Mouse (Mus musculus) heart, embryonic 16.5 days (tissue): ENCODE data around the gene Zfp874a. TPM values are rescaled to one million over a fixed set of nuclear protein-coding genes. Genes with fewer than 3 reads are reported as not detected.

Experiments used
- ATAC-seq: fragments of 200-750 bp; cut with Nextera tagmentation; replicated peaks from 2 replicates; pipeline ENCODE4 v1.8.0; 2017; ENCODE audit warnings: moderate number of reproducible peaks; ENCODE audit not compliant: insufficient read depth, low FRiP score; ENCODE audit errors: extremely low read depth
- H3K27ac ChIP-seq: fragments of 300-500 bp; sonication (generic); 2 replicates; pipeline ENCODE4 v1.5.1; 2014; ENCODE audit warnings: mild to moderate bottlenecking, low read length, control low read depth, moderate library complexity
- H3K27me3 ChIP-seq: fragments of 300-500 bp; sonication (generic); 2 replicates; pipeline ENCODE4 v1.6.1; 2014; ENCODE audit warnings: low read length, mixed read lengths; ENCODE audit not compliant: control insufficient read depth, insufficient read depth
- H3K36me3 ChIP-seq: fragments of 300-500 bp; sonication (generic); 2 replicates; pipeline ENCODE4 v1.6.1; 2014; ENCODE audit not compliant: control insufficient read depth, insufficient read depth
- H3K4me1 ChIP-seq: fragments of 300-500 bp; sonication (generic); 2 replicates; pipeline ENCODE4 v1.6.1; 2014; ENCODE audit warnings: low read length, mixed read lengths; ENCODE audit not compliant: control insufficient read depth, insufficient read depth
- H3K4me2 ChIP-seq: fragments of 300-500 bp; sonication (generic); 2 replicates; pipeline ENCODE4 v1.6.1; 2014; ENCODE audit warnings: low read depth, mild to moderate bottlenecking, control low read depth, low read length
- H3K4me3 ChIP-seq: fragments of 300-500 bp; sonication (generic); 2 replicates; pipeline ENCODE4 v1.5.1; 2014; ENCODE audit warnings: mild to moderate bottlenecking, control low read depth, low read length
- H3K9ac ChIP-seq: fragments of 300-500 bp; sonication (generic); 2 replicates; pipeline ENCODE4 v1.6.1; 2014; ENCODE audit warnings: low read length, control low read depth
- H3K9me3 ChIP-seq: fragments of 300-500 bp; sonication (generic); replicated peaks from 2 replicates; pipeline ENCODE4 v1.6.1; 2016; ENCODE audit warnings: low read length; ENCODE audit not compliant: control insufficient read depth
- WGBS: fragments of 180-500 bp; shearing (Covaris S2); extraction: QIAGEN DNeasy Blood & Tissue Kit; methylation state at CpG from one replicate; pipeline ENCODE4 v1.1.7; 2014; 5-methylcytosine and 5-hydroxymethylcytosine counted together
- polyA plus RNA-seq: library from polyadenylated mRNA; unstranded; fragments of >200 nt; fragmentation: Nextera tagmentation; extraction: Ambion mirVana; gene quantifications from 2 replicates; pipeline ENCODE4 v1.2.1, GENCODE M21; 2015

The Zfp874a gene
- 5.5 and 6.0 TPM in 2 replicates for polyA plus RNA-seq

DNA sequence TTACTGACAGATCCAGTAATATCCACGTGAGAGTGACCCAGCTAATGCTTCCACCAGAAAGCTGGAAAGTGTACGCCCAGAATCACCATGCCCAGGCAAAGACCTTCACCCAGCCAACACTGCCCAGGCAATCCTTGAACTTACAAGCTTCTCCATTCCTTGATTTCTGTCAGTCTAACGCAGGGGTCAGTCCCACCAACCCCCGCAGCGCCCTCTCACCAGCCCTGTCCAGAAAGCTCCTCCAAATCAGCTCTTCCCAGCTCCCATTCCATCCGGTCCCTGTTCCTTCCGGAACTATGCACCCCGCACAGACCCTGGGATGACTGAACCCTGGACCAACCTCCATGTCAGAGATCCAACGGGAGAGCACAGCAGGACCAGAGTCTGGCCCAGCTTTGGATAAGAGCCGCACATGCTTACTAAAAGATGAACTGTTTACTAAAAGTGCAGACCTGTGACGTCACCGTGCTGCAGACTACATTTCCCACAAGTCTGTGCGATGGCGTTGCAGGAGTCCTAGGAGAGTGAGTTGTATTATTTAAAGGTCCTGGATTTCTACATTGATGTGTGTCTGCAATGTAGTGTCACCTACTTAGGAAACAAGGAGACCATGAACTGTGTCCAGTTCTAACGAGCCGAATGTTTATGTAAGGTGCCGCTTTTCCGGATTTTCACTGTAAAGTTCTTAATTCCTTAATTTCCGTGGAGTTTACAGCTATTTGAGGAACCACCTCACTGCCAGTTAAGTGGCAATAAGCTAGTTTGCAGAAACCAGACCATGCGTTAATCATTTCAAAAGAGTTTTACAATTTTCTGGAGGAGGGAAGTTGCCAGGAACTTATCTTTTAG is at the start of gene Zfp874a:
TSS of gene Zfp874a (minus strand) at position 453 of the 849 bp plus-strand sequence.
- ATAC-seq = peak; percentile 96
- WGBS = 1% methylated on average over 20 of the region's 20 CpGs

DNA sequence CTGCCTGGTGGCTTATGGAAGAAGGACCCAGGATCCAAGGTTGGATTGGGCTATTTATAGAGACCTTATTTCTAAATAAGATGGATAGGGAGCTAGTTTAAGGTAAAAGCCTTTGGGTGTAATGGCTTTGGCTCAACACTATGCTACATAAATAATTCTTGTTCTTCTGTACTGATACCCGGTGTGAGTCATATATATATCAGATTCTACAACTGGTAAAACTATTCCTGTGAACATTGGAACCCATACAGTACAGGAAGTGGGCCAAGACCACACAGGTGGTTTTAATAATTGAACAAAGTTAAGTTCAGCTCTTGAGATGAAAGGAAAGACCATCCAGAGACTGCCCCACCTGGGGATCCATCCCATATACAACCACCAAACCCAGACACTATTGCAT is 49.5 kb upstream of the Zfp874a start:
- ATAC-seq = no peak
- Histone ChIP-seq H3K36me3 (peaks cover 2% of the 10 kb centered on the region; the same call in 1 of the 2 replicates), H3K9ac (no peak overlapping the region), H3K4me3 (no peak overlapping the region), H3K27me3 (no peaks in the 10 kb centered on the region), H3K4me1 (peaks cover 7% of the 10 kb centered on the region), H3K4me2 (peak overlapping the region; percentile 91; the same call in 1 of the 2 replicates), H3K9me3 (0 out of 2 replicates have a peak, but pooled peaks cover 1% of the 10 kb centered on the region), H3K27ac (no peak overlapping the region)
- WGBS = 82% methylated on average over 1 of the region's 1 CpGs

More for the DNA sequence above, at the start of gene Zfp874a:
- Histone ChIP-seq H3K27me3 (no peaks in the 10 kb centered on the region), H3K9me3 (no peaks in the 10 kb centered on the region), H3K27ac (peak within 1 kb of the TSS; percentile 66), H3K36me3 (peaks cover 8% of the 10 kb centered on the region), H3K4me1 (peaks cover 3% of the 10 kb centered on the region; the same call in 1 of the 2 replicates), H3K9ac (peak within 1 kb of the TSS; percentile 84), H3K4me3 (peak within 1 kb of the TSS; percentile 71), H3K4me2 (peak within 1 kb of the TSS; percentile 85)

DNA sequence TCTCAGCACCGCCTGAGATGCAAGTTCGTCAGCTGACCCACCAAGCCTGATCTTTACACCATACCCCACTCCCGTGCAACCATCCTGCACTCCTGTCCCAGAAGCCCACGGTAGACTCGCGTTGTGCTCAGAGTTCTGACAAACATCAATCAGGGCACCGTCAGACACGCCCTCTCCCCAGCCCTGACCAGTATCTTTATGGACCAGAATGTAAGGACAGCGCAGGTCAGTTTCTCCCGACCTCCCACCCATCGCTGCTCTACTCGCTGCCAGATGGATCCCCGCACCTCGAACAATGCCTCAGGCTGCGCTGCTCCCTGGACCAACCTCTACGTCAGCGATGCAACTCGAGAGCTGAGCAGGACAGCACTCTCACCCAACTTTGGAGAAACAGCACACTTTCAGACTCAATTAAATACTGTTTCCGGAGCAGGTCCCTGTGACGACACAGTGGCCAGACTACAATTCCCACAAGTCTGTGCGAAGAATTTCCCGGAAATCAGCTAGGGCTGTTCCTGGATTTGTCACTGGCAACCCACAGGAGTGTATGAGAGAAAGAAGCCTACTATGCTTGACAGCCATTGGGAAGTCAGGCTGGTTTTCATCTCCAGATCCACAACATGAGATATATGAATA is 48.8 kb upstream of the Zfp874a start, which contains the start of gene Zfp58:
TSS of gene Zfp58 (minus strand) at position 472 of the 636 bp plus-strand sequence.
- no peaks in the 10 kb centered on the region for H3K27me3 ChIP-seq
- peak within 1 kb of the TSS; percentile 97 for H3K4me3 ChIP-seq
- peak within 1 kb of the TSS; percentile 91 for H3K4me2 ChIP-seq
- WGBS = under 1% methylated on average over 22 of the region's 22 CpGs
- peak within 1 kb of the TSS; percentile 90 for H3K9ac ChIP-seq
- H3K27ac ChIP-seq = peak within 1 kb of the TSS; percentile 40
- H3K9me3 ChIP-seq = 0 out of 2 replicates have a peak, but pooled peaks cover 3% of the 10 kb centered on the region
- peak; percentile 97 for ATAC-seq
- H3K4me1 ChIP-seq = peaks cover 7% of the 10 kb centered on the region
- H3K36me3 ChIP-seq = peaks cover 5% of the 10 kb centered on the region

DNA sequence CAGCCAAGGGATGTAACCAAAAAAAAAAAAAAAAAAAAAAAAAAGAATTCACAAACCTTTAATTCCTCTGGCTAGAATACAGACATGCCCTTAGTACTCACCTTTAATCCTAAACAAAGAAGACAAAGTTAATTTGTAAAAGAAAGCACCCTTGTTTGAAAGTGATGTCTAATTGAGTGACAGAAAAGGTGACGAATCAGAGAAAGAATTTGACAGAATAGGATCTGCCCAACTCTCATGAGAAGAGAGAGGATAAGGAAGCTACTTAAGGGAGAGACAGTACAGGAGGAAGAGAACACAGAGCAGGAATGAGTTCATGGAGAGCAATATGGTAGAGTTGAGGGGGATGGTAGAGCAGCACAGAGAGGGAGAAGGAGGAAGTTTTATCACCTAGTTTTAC is 44.2 kb upstream of the Zfp874a start:
- WGBS = 93% methylated on average over 1 of the region's 1 CpGs
- ATAC-seq = no peak
- peaks cover 45% of the 10 kb centered on the region for H3K36me3 ChIP-seq
- H3K4me2 ChIP-seq = no peak overlapping the region
- H3K4me1 ChIP-seq = peaks cover 7% of the 10 kb centered on the region
- no peak overlapping the region for H3K4me3 ChIP-seq
- H3K9ac ChIP-seq = no peak overlapping the region
- peaks cover 22% of the 10 kb centered on the region for H3K9me3 ChIP-seq
- no peak overlapping the region for H3K27ac ChIP-seq
- no peaks in the 10 kb centered on the region for H3K27me3 ChIP-seq

DNA sequence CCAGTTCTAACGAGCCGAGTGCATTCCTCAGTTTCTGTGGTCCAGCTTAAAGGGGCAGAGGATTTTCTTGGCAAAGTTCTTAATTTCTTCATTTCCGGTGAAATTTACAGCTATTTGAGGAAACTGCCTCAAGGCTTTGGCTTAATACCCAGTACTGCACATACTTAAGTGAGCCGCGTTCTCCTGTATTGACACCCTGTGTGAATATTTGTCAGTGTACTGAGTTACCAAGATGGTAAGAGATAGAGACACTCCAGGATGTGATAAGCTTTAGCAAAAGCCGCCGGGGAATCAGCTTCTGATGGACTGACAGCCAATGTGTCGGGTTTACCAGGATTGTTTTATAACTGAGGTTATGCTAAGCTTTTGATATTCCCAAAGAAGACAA is 33.0 kb upstream of the Zfp874a start:
- 16% methylated on average over 8 of the region's 8 CpGs for WGBS
- Histone ChIP-seq H3K27me3 (no peaks in the 10 kb centered on the region), H3K4me2 (peak overlapping the region; percentile 67), H3K9me3 (no peaks in the 10 kb centered on the region), H3K9ac (peak overlapping the region; percentile 72), H3K4me1 (peaks cover 6% of the 10 kb centered on the region), H3K4me3 (peak overlapping the region; percentile 69), H3K36me3 (peaks cover 3% of the 10 kb centered on the region; the same call in 1 of the 2 replicates), H3K27ac (peak overlapping the region; percentile 15)
- ATAC-seq = peak; percentile 28; the same call in 1 of the 2 replicates

GRCm38 (mm10) chr13:67483625-67484423 is 32.4 kb upstream of the Zfp874a start, which contains the start of gene Zfp874b:
Gene Zfp874b, minus strand, starts transcription at chr13:67484258.
- Histone ChIP-seq H3K4me2 (peak within 1 kb of the TSS; percentile 67), H3K27ac (peak within 1 kb of the TSS; percentile 15), H3K4me3 (peak within 1 kb of the TSS; percentile 69), H3K9ac (peak within 1 kb of the TSS; percentile 72), H3K36me3 (peaks cover 3% of the 10 kb centered on the region; the same call in 1 of the 2 replicates), H3K4me1 (peaks cover 6% of the 10 kb centered on the region), H3K27me3 (no peaks in the 10 kb centered on the region), H3K9me3 (no peaks in the 10 kb centered on the region)
- WGBS = 4% methylated on average over 20 of the region's 20 CpGs
- peak; percentile 92 for ATAC-seq

DNA sequence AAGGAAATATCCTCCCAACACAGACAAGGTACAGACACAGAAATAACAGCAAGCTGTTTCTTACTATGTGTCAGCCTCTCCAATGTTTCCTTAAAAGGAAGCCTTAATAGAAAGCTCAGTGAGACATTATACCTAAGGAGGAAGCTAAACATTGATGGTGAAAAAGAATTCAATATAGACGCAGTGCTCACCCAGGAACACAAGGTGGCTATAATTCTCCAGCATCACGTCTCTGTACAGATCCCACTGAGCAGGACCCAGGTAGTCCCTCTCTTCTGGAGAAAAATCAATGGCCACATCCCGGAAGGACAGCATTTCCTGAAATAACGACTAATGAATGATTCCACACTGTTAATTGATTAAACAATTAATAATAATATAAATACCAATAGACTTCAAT is 30.1 kb upstream of the Zfp874a start:
- Histone ChIP-seq H3K9me3 (no peaks in the 10 kb centered on the region), H3K4me2 (no peak overlapping the region), H3K9ac (no peak overlapping the region), H3K36me3 (0 out of 2 replicates have a peak, but pooled peaks cover 2% of the 10 kb centered on the region), H3K27ac (no peak overlapping the region), H3K27me3 (no peaks in the 10 kb centered on the region), H3K4me1 (peaks cover 6% of the 10 kb centered on the region), H3K4me3 (no peak overlapping the region)
- ATAC-seq = no peak
- WGBS = 69% methylated on average over 4 of the region's 4 CpGs

DNA sequence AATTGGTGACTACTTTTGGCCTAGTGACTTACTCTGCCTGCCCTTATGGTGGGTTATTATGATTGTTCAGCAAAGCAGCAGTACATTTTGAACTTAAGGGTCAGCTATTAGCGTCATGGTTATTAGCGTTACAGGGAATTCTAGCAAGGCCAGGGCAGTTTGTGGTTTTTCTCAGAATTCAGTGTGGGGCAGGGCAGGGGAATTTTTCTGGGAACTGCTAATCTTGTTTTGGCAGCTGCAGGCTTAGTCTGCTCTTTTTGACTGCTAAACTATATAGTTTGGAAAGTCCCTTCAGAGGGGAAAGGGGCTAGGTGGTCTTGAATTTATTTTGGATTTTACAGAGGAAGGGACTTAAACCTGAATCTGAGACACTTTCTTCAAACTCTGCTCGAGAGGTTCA is 17.9 kb upstream of the Zfp874a start:
- no peak for ATAC-seq
- 86% methylated on average over 3 of the region's 3 CpGs for WGBS

More for the DNA sequence above, 17.9 kb upstream of the Zfp874a start:
- peaks cover 21% of the 10 kb centered on the region for H3K36me3 ChIP-seq
- H3K4me2 ChIP-seq = no peak overlapping the region
- H3K4me3 ChIP-seq = no peak overlapping the region
- no peak overlapping the region for H3K27ac ChIP-seq
- H3K27me3 ChIP-seq = no peaks in the 10 kb centered on the region
- H3K9ac ChIP-seq = no peak overlapping the region
- peaks cover 3% of the 10 kb centered on the region; the same call in 1 of the 2 replicates for H3K9me3 ChIP-seq
- no peaks in the 10 kb centered on the region for H3K4me1 ChIP-seq
